8 mouse cellular contexts compared by ENCODE assay signal in the genomic region with DNA sequence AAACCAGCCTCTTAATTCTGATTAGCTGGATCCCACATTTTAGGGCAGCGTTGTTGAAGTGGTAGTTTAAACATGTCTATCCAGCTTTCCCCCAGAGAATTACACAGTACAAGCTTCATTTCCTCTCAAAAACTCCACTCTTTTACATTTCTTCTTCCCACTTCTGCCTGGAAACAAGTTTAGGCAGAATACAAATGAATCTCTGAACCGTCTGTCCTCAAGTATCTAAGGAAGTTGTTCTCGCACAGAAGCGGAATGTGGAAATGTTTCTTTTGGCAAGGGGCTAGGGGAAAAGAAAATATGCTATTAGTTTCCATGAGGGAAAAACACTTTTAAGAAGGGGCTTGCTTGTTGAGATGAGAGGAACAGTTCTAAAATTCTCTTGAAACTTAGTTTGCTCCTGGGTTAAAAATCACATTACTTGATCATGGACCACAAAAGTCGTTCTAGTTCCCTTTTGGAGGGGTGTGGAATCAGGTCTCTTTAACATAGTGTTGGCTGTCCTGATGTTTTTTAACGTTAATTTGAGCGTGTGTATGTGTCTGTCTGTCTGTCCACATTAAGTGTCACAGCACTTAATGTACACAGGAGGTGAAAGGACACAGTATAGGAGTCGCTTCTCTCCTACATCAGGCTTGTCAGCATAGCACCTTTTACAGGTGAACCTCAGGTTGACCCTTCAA. TPM values are rescaled to one million over a fixed set of nuclear protein-coding genes. Genes with fewer than 3 reads are reported as not detected.
DNase-seq lines count a peak whose midpoint lies in the region; ATAC-seq and TF ChIP-seq lines count a peak whose summit lies in the region.

No protein-coding gene starts in this region.

- peak overlapping the region; percentile 74 for H3K4me2 ChIP-seq in forebrain, embryonic 13.5 days
- peak overlapping the region; percentile 60 for H3K4me2 ChIP-seq in neural tube, embryonic 13.5 days

- H3K4me3 ChIP-seq in left cerebral cortex, adult 2 months = peak overlapping the region; percentile 73
- peak overlapping the region; percentile 100 for H3K4me3 ChIP-seq in forebrain, embryonic 13.5 days
- peak overlapping the region; percentile 99 for H3K4me3 ChIP-seq in limb, embryonic 10.5 days
- H3K4me3 ChIP-seq in neural tube, embryonic 13.5 days = peak overlapping the region; percentile 100

- peak overlapping the region; percentile 96 for H3K27ac ChIP-seq in left cerebral cortex, adult 2 months
- H3K27ac ChIP-seq in forebrain, embryonic 13.5 days = peak overlapping the region; percentile 84
- H3K27ac ChIP-seq in limb, embryonic 10.5 days = peak overlapping the region; percentile 100
- peak overlapping the region; percentile 89 for H3K27ac ChIP-seq in neural tube, embryonic 13.5 days (replicated peaks)

- peak overlapping the region; percentile 100 for H3K9ac ChIP-seq in forebrain, embryonic 13.5 days
- H3K9ac ChIP-seq in neural tube, embryonic 13.5 days = peak overlapping the region; percentile 67

- ATAC-seq in forebrain, embryonic 13.5 days = no peak
- ATAC-seq in neural tube, embryonic 13.5 days (ENCODE audit: low read depth) = no peak

- H3K27me3 ChIP-seq in forebrain, embryonic 13.5 days = no peaks in the 10 kb centered on the region
- no peaks in the 10 kb centered on the region for H3K27me3 ChIP-seq in limb, embryonic 10.5 days (ENCODE audit: low read depth, poor library complexity, severe bottlenecking)
- no peaks in the 10 kb centered on the region for H3K27me3 ChIP-seq in neural tube, embryonic 13.5 days

- no peaks in the 10 kb centered on the region for H3K36me3 ChIP-seq in forebrain, embryonic 13.5 days (ENCODE audit: poor library complexity, severe bottlenecking)
- H3K36me3 ChIP-seq in limb, embryonic 10.5 days = peaks cover 12% of the 10 kb centered on the region
- no peaks in the 10 kb centered on the region for H3K36me3 ChIP-seq in neural tube, embryonic 13.5 days

- H3K4me1 ChIP-seq in forebrain, embryonic 13.5 days = peaks cover 7% of the 10 kb centered on the region
- peaks cover 15% of the 10 kb centered on the region for H3K4me1 ChIP-seq in limb, embryonic 10.5 days
- peaks cover 17% of the 10 kb centered on the region for H3K4me1 ChIP-seq in neural tube, embryonic 13.5 days (replicated peaks)

- H3K9me3 ChIP-seq in forebrain, embryonic 13.5 days (replicated peaks) = no peaks in the 10 kb centered on the region
- no peaks in the 10 kb centered on the region for H3K9me3 ChIP-seq in limb, embryonic 10.5 days (replicated peaks)
- no peaks in the 10 kb centered on the region for H3K9me3 ChIP-seq in neural tube, embryonic 13.5 days

- TF ChIP-seq CTCF in left cerebral cortex, adult 2 months (IDR thresholded peaks at IDR 0.05) = no peak

- intact Hi-C loops in left cerebral cortex, adult 2 months (cut with DNase I) = no loop called here
- intact Hi-C loops in left cerebral cortex, postnatal 10 days (cut with DNase I) = no loop called here

- DNase-seq in left cerebral cortex, adult 2 months (ENCODE audit: extremely low spot score in 1 of 2, low spot score in 2 of 2) = no peak
- DNase-seq in left cerebral cortex, postnatal 10 days (ENCODE audit: extremely low spot score in 1 of 2, low spot score in 2 of 2) = no peak
- DNase-seq in limb, embryonic 10.5 days (ENCODE audit: low spot score) = no peak
- no peak for DNase-seq in cerebellum, adult 18-20 months
- no peak for DNase-seq in gastrocnemius, postnatal 10 days
- no peak for DNase-seq in adrenal gland, postnatal 14 days

- 39% methylated on average over 8 of the region's 8 CpGs for WGBS in forebrain, embryonic 13.5 days
- WGBS in limb, embryonic 10.5 days = 33% methylated on average over 8 of the region's 8 CpGs
- 34% methylated on average over 8 of the region's 8 CpGs for WGBS in neural tube, embryonic 13.5 days

RNA-seq across cellular contexts. Expression of a gene that starts 17.7 kb away (rescaled TPM):
- total RNA-seq in left cerebral cortex, adult 2 months (2021) = 10 to 100 TPM; 57.4 to 60.3 TPM
- total RNA-seq in left cerebral cortex, postnatal 10 days (2021) = 10 to 100 TPM; 42.9 to 52.4 TPM
- polyA plus RNA-seq in forebrain, embryonic 13.5 days (2015; fragmentation: Nextera tagmentation; extraction: Ambion mirVana) = 62.8 TPM in 2 replicates
- polyA plus RNA-seq in limb, embryonic 10.5 days (2016; fragmentation: Nextera tagmentation; extraction: Ambion mirVana) = 33.7 and 53.2 TPM in 2 replicates
- polyA plus RNA-seq in neural tube, embryonic 13.5 days (2015; fragmentation: Nextera tagmentation; extraction: Ambion mirVana) = 34.6 and 45.5 TPM in 2 replicates
- 10 to 100 TPM; 42.9 to 57.0 TPM for total RNA-seq in gastrocnemius, postnatal 10 days (2021)
- 45.1 and 52.8 TPM in 2 replicates for total RNA-seq in adrenal gland, postnatal 14 days (2021)
